Mouse (Mus musculus) forebrain, embryonic 16.5 days (tissue): ENCODE measurements at regions not wholly inside any gene's neighbourhood (a gene's known extent, or its start where the extent isn't known, plus 50 kb on each side); places are given as distances from the start of the nearest gene placed in this dataset.

Source experiments
- ATAC-seq: fragments of 200-750 bp; cut with Nextera tagmentation; 2 replicates; pipeline ENCODE4 v1.8.0; 2017; ENCODE audit warnings: mild to moderate bottlenecking, moderate library complexity
- H3K27ac ChIP-seq: fragments of 300-500 bp; sonication (generic); 2 replicates; pipeline ENCODE4 v1.5.1; 2014; ENCODE audit warnings: low read length, control low read depth
- H3K27me3 ChIP-seq: fragments of 300-500 bp; sonication (generic); replicated peaks from 2 replicates; pipeline ENCODE4 v1.6.1; 2014; ENCODE audit warnings: low read length; ENCODE audit not compliant: control insufficient read depth, insufficient read depth
- H3K36me3 ChIP-seq: fragments of 300-500 bp; sonication (generic); 2 replicates; pipeline ENCODE4 v1.6.1; 2014; ENCODE audit not compliant: control insufficient read depth, insufficient read depth
- H3K4me1 ChIP-seq: fragments of 300-500 bp; sonication (generic); replicated peaks from 2 replicates; pipeline ENCODE4 v1.6.1; 2014; ENCODE audit warnings: low read length; ENCODE audit not compliant: control insufficient read depth, insufficient read depth
- H3K4me2 ChIP-seq: fragments of 300-500 bp; sonication (generic); 2 replicates; pipeline ENCODE4 v1.6.1; 2014; ENCODE audit warnings: mild to moderate bottlenecking, low read length, control low read depth
- H3K4me3 ChIP-seq: fragments of 300-500 bp; sonication (generic); replicated peaks from 2 replicates; pipeline ENCODE4 v1.5.1; 2014; ENCODE audit warnings: mild to moderate bottlenecking, low read length, control low read depth
- H3K9ac ChIP-seq: fragments of 300-500 bp; sonication (generic); replicated peaks from 2 replicates; pipeline ENCODE4 v1.6.1; 2014; ENCODE audit warnings: low read depth, low read length, control low read depth
- H3K9me3 ChIP-seq: fragments of 300-500 bp; sonication (generic); 2 replicates; pipeline ENCODE4 v1.6.1; 2016; ENCODE audit warnings: low read length; ENCODE audit not compliant: control insufficient read depth
- WGBS: fragments of 180-500 bp; shearing (Covaris S2); extraction: QIAGEN DNeasy Blood & Tissue Kit; methylation state at CpG from one replicate; pipeline ENCODE4 v1.1.7; 2014; 5-methylcytosine and 5-hydroxymethylcytosine counted together

DNA sequence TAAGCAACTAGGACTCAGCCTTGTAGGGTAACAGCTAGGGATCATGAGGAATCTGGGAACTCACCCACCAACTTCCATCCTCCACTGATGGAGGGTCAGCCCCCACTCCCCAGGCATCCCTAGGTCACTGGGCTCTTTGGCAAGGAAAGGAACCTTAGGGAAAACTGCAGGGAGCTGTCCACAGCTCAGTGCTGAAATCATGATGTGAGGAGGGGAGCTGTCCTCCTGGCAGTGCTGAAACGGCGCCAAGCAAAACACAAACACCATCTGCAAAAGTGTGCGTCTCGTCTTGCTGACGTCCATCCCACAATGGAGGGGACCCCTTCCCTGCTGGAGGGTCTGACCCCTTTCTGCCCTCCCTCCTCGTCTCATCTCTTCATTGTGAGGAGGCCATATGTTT lies 68.6 kb upstream of the Rph3a start:
- no peaks in the 10 kb centered on the region for H3K27me3 ChIP-seq
- H3K4me1 ChIP-seq = no peaks in the 10 kb centered on the region; the same call in 1 of the 2 replicates
- ATAC-seq = no peak
- H3K9ac ChIP-seq = no peak overlapping the region
- H3K9me3 ChIP-seq = no peaks in the 10 kb centered on the region
- H3K27ac ChIP-seq = no peak overlapping the region
- no peaks in the 10 kb centered on the region for H3K36me3 ChIP-seq
- WGBS = 7% methylated on average over 6 of the region's 6 CpGs
- no peak overlapping the region for H3K4me2 ChIP-seq
- H3K4me3 ChIP-seq = no peak overlapping the region

DNA sequence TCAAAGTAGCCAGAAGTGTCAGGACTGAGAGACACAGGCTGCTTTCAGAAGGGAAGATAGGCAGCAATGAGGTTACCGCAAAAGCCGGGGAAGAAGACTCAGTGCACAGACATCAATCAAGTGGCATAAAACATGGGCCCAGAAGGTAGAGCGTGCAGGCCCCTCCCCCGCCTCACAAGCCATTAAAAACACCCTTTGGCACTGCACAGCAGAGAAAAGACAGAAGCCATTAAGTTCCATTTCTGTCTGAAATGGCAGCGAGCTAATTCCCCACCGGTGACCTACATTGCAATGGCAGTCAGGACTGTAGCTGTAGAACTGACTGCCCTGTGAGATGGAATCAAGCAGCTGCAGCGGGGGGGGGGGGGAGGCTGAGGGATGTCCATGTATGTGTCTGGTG lies 66.8 kb upstream of the Rph3a start:
- H3K4me3 ChIP-seq = no peak overlapping the region
- no peak overlapping the region for H3K4me2 ChIP-seq
- H3K36me3 ChIP-seq = no peaks in the 10 kb centered on the region
- 74% methylated on average over 7 of the region's 7 CpGs for WGBS
- no peak overlapping the region for H3K9ac ChIP-seq
- H3K4me1 ChIP-seq = no peaks in the 10 kb centered on the region; the same call in 1 of the 2 replicates
- no peak overlapping the region for H3K27ac ChIP-seq
- no peak for ATAC-seq
- H3K9me3 ChIP-seq = no peaks in the 10 kb centered on the region
- H3K27me3 ChIP-seq = no peaks in the 10 kb centered on the region

DNA sequence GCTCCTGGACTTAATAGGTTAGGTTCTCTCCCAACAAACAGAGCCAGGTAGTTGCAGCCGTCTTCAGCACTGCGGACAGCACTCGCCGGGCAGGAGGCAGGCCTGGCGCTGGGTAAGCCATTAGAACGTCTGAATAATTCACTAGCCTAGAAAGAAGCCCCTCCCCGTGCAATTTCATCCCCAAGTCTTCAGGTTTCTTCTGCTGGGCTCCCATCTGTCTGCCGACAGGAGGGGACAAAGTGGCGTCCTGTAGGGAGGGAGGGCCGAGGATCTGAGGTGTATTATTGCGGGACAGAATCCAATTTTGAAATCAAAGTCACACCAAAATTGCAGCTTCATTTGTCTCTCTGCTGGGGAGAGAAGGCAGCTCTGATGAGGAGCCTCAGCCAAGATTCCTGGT lies 58.9 kb upstream of the Rph3a start:
- Histone ChIP-seq H3K9me3 (no peaks in the 10 kb centered on the region), H3K27ac (peak overlapping the region; percentile 10; the same call in 1 of the 2 replicates), H3K4me3 (no peak overlapping the region), H3K36me3 (no peaks in the 10 kb centered on the region), H3K4me1 (peaks cover 10% of the 10 kb centered on the region; the same call in 1 of the 2 replicates), H3K27me3 (no peaks in the 10 kb centered on the region), H3K4me2 (no peak overlapping the region), H3K9ac (no peak overlapping the region)
- WGBS = 4% methylated on average over 11 of the region's 11 CpGs
- peak; percentile 47 for ATAC-seq

DNA sequence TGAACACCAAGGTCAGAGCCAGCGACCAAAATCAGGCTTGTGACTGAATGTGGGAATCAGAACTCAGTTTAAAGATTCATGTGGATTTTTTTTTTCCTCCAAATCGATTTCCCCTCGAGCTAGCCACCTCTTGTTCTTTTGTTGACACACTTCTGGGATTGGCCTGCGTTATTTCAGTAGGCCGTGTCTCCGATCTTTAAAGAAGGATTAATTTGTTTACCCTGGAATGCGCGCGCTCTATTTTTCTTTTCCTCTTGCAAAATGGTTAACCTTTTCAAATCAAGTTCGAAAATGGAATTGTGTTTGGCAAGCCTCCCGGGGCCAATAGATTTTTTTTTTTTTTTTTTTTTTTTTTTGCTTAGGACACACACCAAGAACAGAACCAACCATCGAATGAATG lies 54.8 kb upstream of the Rph3a start:
- no peak overlapping the region for H3K9ac ChIP-seq
- no peak overlapping the region for H3K27ac ChIP-seq
- no peak for ATAC-seq
- H3K4me2 ChIP-seq = no peak overlapping the region
- H3K4me3 ChIP-seq = no peak overlapping the region
- no peaks in the 10 kb centered on the region for H3K27me3 ChIP-seq
- H3K9me3 ChIP-seq = no peaks in the 10 kb centered on the region
- 42% methylated on average over 12 of the region's 12 CpGs for WGBS
- H3K36me3 ChIP-seq = no peaks in the 10 kb centered on the region
- peaks cover 14% of the 10 kb centered on the region for H3K4me1 ChIP-seq

DNA sequence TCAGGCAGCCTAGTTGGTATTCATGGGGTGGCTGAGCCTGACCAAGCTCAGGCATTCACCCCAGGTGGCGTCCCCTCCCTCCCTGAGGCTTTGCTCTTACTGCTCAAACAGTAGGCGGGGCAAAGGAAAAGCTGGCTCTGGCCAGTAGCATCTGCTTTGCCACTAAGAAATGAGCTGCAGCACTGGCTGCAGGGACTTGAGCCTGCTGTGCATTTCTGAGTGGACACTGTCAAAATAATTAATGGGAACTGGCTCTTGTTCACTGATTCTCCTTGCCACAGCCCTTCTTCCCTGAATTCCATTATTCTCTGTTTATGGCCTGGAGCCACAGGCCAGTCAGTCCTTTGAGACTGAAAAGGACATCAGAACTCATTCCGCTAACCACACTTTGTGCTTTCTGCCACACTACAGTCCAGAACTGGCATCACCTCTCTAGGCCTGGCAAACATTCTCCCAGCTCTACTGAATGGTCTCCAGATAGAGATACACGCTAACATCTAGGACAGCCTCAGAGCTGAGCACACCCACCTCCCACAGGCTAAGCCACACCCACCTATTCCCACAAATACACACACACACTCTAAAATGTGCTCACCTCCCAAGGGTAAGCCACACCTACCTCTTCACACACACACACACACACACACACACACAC lies 53.2 kb upstream of the Rph3a start:
- Histone ChIP-seq H3K4me1 (peaks cover 4% of the 10 kb centered on the region; the same call in 1 of the 2 replicates), H3K9ac (no peak overlapping the region), H3K4me2 (no peak overlapping the region), H3K36me3 (no peaks in the 10 kb centered on the region), H3K27me3 (no peaks in the 10 kb centered on the region), H3K27ac (no peak overlapping the region), H3K4me3 (no peak overlapping the region), H3K9me3 (no peaks in the 10 kb centered on the region)
- no peak for ATAC-seq
- WGBS = 37% methylated on average over 4 of the region's 4 CpGs

DNA sequence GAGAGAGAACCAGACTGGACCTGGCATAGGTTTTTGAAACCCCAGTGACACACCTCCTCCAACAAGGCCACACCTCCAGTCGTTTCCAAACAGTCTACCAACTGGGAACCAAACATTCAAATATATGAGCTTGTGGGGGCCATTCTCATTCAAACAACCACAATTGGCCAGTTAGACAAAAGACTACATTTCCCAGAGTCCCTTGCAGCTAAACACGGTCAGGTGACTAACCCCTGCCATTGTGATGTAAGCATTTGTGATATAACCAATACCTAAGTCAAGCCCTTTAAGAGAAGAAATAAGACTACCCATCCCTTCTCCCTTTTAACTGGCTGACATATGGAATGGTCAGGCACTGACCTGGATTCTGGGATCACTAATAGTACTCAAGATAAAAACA lies 51.8 kb upstream of the Rph3a start:
- Histone ChIP-seq H3K4me3 (no peak overlapping the region), H3K4me1 (peaks cover 4% of the 10 kb centered on the region; the same call in 1 of the 2 replicates), H3K36me3 (no peaks in the 10 kb centered on the region), H3K27ac (no peak overlapping the region), H3K9me3 (no peaks in the 10 kb centered on the region), H3K9ac (no peak overlapping the region), H3K27me3 (no peaks in the 10 kb centered on the region), H3K4me2 (no peak overlapping the region)
- WGBS = 79% methylated on average over 2 of the region's 2 CpGs
- no peak for ATAC-seq
